Mouse (Mus musculus) cortical plate, adult 2 months (tissue): ENCODE data around the gene Mtln.

Source experiments
- CTCF ChIP-seq: fragments of 200-500 bp; IDR thresholded peaks from 2 replicates; pipeline ENCODE4 v1.5.1; 2011; ENCODE audit warnings: mild to moderate bottlenecking, control low read depth, low read length; ENCODE audit not compliant: insufficient read depth; ENCODE audit errors: extremely low read depth
- POLR2A ChIP-seq: fragments of 200-500 bp; IDR thresholded peaks from 2 replicates; pipeline ENCODE4 v1.6.1; 2011; ENCODE audit warnings: mild to moderate bottlenecking, low read length, control low read depth; ENCODE audit not compliant: insufficient read depth; ENCODE audit errors: extremely low read depth

- no peak for TF ChIP-seq CTCF
- TF ChIP-seq POLR2A = no peak
These were observed 40.5 kb upstream of the Mtln start for GRCm38 (mm10) chr2:127832833-127833190.
